Mouse (Mus musculus) spleen, adult 2 months (tissue): ENCODE data around the gene Tpk1.

Experiments
- CTCF ChIP-seq: fragments of 200-500 bp; IDR thresholded peaks from 2 replicates; pipeline ENCODE4 v1.5.1; 2011; ENCODE audit warnings: mild to moderate bottlenecking, inconsistent platforms; ENCODE audit not compliant: insufficient read depth, insufficient read length, insufficient replicate concordance; ENCODE audit errors: extremely low read depth
- POLR2A ChIP-seq: fragments of 200-500 bp; IDR thresholded peaks from 2 replicates; pipeline ENCODE4 v1.6.1; 2011; ENCODE audit warnings: low read depth, low read length, inconsistent platforms

DNA sequence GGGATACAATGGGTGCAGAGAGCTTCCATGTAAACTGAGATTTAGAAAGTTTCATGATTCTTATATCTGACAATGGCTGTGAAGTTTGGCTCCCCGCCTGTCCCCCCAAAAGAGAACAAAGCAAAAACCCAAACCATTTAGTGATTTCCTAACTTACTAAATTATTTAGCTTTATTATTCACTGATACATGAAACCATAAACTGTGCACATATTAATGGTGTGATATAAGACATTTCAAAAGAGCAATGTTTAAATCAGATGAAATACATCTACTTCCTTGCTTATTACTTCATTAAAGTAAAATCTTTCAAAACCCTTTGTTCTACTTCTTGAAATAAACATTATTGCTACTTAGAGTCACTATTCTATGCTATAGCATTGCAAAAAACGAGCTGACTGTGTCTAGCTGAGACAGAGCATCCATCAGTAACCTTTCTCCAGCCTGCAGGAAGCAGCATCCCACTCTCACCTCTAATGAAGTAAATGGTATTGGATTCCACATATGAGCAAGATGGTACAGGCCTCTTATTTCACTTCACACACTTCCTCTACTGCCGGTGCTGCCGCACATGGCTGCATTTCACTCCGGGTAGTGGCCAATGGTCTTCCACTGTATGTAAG, 161.4 kb downstream of the Tpk1 start:
- TF ChIP-seq CTCF (no peak), POLR2A (no peak)
